Mouse (Mus musculus) spleen, adult 2 months (tissue): Measurements from ENCODE around the gene Zfp87. TPM values are rescaled to one million over a fixed set of nuclear protein-coding genes. Genes with fewer than 3 reads are reported as not detected.
A peak's percentile ranks its signal among the peaks of the same experiment; 100 is the strongest.

Experiments used
- DNase-seq, 2 experiments: peaks; one replicate each; pipeline versions ENCODE4 v3.0.0 to v3.0.0-alpha.2; 2012 to 2021; ENCODE audit warnings: low spot score in 2 of 2, low read depth in 1 of 2
- H3K27ac ChIP-seq: fragments of 200-500 bp; 2 replicates; pipeline ENCODE4 v1.5.1; 2012; ENCODE audit warnings: low read length, inconsistent platforms; ENCODE audit not compliant: insufficient read depth
- H3K27me3 ChIP-seq: fragments of 200-500 bp; 2 replicates; pipeline ENCODE4 v1.6.1; 2012; ENCODE audit warnings: mild to moderate bottlenecking, moderate library complexity, low read length, inconsistent platforms; ENCODE audit not compliant: control insufficient read depth, insufficient read depth
- H3K36me3 ChIP-seq: fragments of 200-500 bp; 2 replicates; pipeline ENCODE4 v1.6.1; 2012; ENCODE audit warnings: mild to moderate bottlenecking, low read length, inconsistent platforms; ENCODE audit not compliant: control insufficient read depth, insufficient read depth
- H3K4me1 ChIP-seq: fragments of 200-500 bp; 2 replicates; pipeline ENCODE4 v1.6.1; 2011; ENCODE audit warnings: inconsistent platforms; ENCODE audit not compliant: control insufficient read depth, insufficient read depth, insufficient read length
- H3K4me3 ChIP-seq: fragments of 200-500 bp; 2 replicates; pipeline ENCODE4 v1.5.1; 2011; ENCODE audit warnings: mild to moderate bottlenecking, inconsistent platforms; ENCODE audit not compliant: insufficient read depth, insufficient read length; ENCODE audit errors: extremely low read depth
- CTCF ChIP-seq: fragments of 200-500 bp; IDR thresholded peaks from 2 replicates; pipeline ENCODE4 v1.5.1; 2011; ENCODE audit warnings: mild to moderate bottlenecking, inconsistent platforms; ENCODE audit not compliant: insufficient read depth, insufficient read length, insufficient replicate concordance; ENCODE audit errors: extremely low read depth
- POLR2A ChIP-seq: fragments of 200-500 bp; IDR thresholded peaks from 2 replicates; pipeline ENCODE4 v1.6.1; 2011; ENCODE audit warnings: low read depth, low read length, inconsistent platforms
- WGBS: fragments of 180-500 bp; shearing (Covaris S2); methylation state at CpG from one replicate; pipeline ENCODE4 v1.1.7; 2018; 5-methylcytosine and 5-hydroxymethylcytosine counted together
- polyA plus RNA-seq: library from polyadenylated mRNA; depleted of rRNA; stranded (reverse); fragments of >200 nt; gene quantifications from 2 replicates; pipeline ENCODE4 v1.2.3, GENCODE M21; 2012

The Zfp87 gene
- polyA plus RNA-seq, 1 experiment = 8.4 TPM

- no peak for DNase-seq
- no peak for TF ChIP-seq CTCF
- TF ChIP-seq POLR2A = no peak
- Histone ChIP-seq H3K4me3 (no peak overlapping the region), H3K27me3 (no peaks in the 10 kb centered on the region), H3K27ac (no peak overlapping the region), H3K36me3 (no peaks in the 10 kb centered on the region), H3K4me1 (no peaks in the 10 kb centered on the region)
- 85% methylated on average over 1 of the region's 1 CpGs for WGBS
Measured at GRCm38 (mm10) chr13:67500908-67501307, 25.1 kb downstream of the Zfp87 start.

GRCm38 (mm10) chr13:67500084-67500719 is 25.8 kb downstream of the Zfp87 start, which contains the start of gene Zfp58:
Zfp58 (minus strand) TSS chr13:67500555.
- 2% methylated on average over 22 of the region's 22 CpGs for WGBS
- H3K4me3 ChIP-seq = peak within 1 kb of the TSS; percentile 97
- peak within 1 kb of the TSS; percentile 68 for H3K27ac ChIP-seq
- 0 out of 2 replicates have a peak, but pooled peaks cover 1% of the 10 kb centered on the region for H3K36me3 ChIP-seq
- no peaks in the 10 kb centered on the region for H3K4me1 ChIP-seq
- no peak; the same call in 1 of the 2 replicates for TF ChIP-seq POLR2A
- TF ChIP-seq CTCF = no peak
- DNase-seq = peak; percentile 70 to 84
- H3K27me3 ChIP-seq = no peaks in the 10 kb centered on the region

DNA sequence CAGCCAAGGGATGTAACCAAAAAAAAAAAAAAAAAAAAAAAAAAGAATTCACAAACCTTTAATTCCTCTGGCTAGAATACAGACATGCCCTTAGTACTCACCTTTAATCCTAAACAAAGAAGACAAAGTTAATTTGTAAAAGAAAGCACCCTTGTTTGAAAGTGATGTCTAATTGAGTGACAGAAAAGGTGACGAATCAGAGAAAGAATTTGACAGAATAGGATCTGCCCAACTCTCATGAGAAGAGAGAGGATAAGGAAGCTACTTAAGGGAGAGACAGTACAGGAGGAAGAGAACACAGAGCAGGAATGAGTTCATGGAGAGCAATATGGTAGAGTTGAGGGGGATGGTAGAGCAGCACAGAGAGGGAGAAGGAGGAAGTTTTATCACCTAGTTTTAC is 30.3 kb downstream of the Zfp87 start:
- Histone ChIP-seq H3K27ac (no peak overlapping the region), H3K36me3 (peaks cover 22% of the 10 kb centered on the region), H3K4me3 (no peak overlapping the region), H3K27me3 (no peaks in the 10 kb centered on the region), H3K4me1 (no peaks in the 10 kb centered on the region)
- DNase-seq = no peak
- TF ChIP-seq POLR2A (no peak), CTCF (no peak)
- WGBS = 92% methylated on average over 1 of the region's 1 CpGs

- no peak for DNase-seq
- peak overlapping the region; percentile 34; the same call in 1 of the 2 replicates for H3K27ac ChIP-seq
- TF ChIP-seq POLR2A = no peak
- no peak for TF ChIP-seq CTCF
- no peaks in the 10 kb centered on the region for H3K27me3 ChIP-seq
- 36% methylated on average over 8 of the region's 8 CpGs for WGBS
- no peaks in the 10 kb centered on the region; the same call in 1 of the 2 replicates for H3K4me1 ChIP-seq
- peak overlapping the region; percentile 74 for H3K4me3 ChIP-seq
- H3K36me3 ChIP-seq = 0 out of 2 replicates have a peak, but pooled peaks cover 1% of the 10 kb centered on the region
Measured at GRCm38 (mm10) chr13:67484424-67484811, 41.6 kb downstream of the Zfp87 start.

DNA sequence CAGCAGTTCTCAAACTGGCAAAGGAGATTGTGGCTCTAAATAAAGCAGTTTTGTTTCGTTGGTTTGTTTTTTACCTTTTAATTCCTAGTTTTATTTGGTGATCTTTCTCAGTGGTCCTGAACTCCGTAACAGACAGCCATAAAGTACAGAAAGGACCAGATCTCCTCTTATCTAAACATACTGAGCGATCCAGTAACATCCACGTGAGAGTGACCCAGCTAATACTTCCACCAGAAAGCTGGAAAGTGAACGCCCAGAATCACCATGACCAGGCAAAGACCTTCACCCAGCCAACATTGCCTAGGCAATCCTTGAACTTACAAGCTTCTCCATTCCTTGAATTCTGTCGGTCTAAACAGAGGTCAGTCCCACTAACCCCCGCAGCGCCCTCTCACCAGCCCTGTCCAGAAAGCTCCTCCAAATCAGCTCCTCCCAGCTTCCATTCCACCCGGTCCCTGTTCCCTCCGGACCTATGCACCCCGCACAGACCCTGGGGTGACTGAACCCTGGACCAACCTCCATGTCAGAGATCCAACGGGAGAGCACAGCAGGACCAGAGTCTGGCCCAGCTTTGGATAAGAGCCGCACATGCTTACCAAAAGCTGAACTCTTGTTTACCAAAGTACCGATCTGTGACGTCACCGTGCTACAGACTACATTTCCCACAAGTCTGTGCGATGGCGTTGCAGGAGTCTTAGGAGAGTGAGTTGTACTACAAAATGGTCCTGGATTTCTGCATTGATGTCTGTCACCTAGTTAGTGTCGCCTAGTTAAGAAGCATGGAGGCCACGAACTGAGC is 42.2 kb downstream of the Zfp87 start, which contains the start of gene Zfp874b:
Gene Zfp874b, minus strand, starts transcription at position 634 of the 799 bp plus-strand sequence.
- 0 out of 2 replicates have a peak, but pooled peaks cover 1% of the 10 kb centered on the region for H3K36me3 ChIP-seq
- peak within 1 kb of the TSS; percentile 74 for H3K4me3 ChIP-seq
- peak within 1 kb of the TSS; percentile 62 for H3K27ac ChIP-seq
- TF ChIP-seq CTCF (no peak), POLR2A (no peak; the same call in 1 of the 2 replicates)
- DNase-seq = peak; percentile 78 to 85
- WGBS = 1% methylated on average over 20 of the region's 20 CpGs
- no peaks in the 10 kb centered on the region; the same call in 1 of the 2 replicates for H3K4me1 ChIP-seq
- H3K27me3 ChIP-seq = no peaks in the 10 kb centered on the region

- DNase-seq = no peak
- WGBS = 76% methylated on average over 4 of the region's 4 CpGs
- no peaks in the 10 kb centered on the region for H3K27me3 ChIP-seq
- peaks cover 4% of the 10 kb centered on the region for H3K36me3 ChIP-seq
- TF ChIP-seq POLR2A (no peak), CTCF (no peak)
- H3K4me3 ChIP-seq = no peak overlapping the region
- H3K27ac ChIP-seq = no peak overlapping the region
- no peaks in the 10 kb centered on the region; the same call in 1 of the 2 replicates for H3K4me1 ChIP-seq
Measured at GRCm38 (mm10) chr13:67481528-67481927, 44.4 kb downstream of the Zfp87 start.
